Mouse (Mus musculus): ENCODE measurements around the gene Nat8f6.

GRCm38 (mm10) chr6:85823382-85824090, 2.8 kb upstream of the Nat8f6 start:
- TF ChIP-seq POLR2A (IDR thresholded peaks at IDR 0.05; ENCODE audit: insufficient read depth, low read length), result no peak
- no peak for TF ChIP-seq CTCF (IDR thresholded peaks at IDR 0.05; ENCODE audit: low read depth, low read length)

Data from ES-Bruce4 (cell line).